Mouse (Mus musculus): ENCODE results near the gene Mkrn2.
A peak's percentile ranks its signal among the peaks of the same experiment; 100 is the strongest.

The Mkrn2 gene

DNA sequence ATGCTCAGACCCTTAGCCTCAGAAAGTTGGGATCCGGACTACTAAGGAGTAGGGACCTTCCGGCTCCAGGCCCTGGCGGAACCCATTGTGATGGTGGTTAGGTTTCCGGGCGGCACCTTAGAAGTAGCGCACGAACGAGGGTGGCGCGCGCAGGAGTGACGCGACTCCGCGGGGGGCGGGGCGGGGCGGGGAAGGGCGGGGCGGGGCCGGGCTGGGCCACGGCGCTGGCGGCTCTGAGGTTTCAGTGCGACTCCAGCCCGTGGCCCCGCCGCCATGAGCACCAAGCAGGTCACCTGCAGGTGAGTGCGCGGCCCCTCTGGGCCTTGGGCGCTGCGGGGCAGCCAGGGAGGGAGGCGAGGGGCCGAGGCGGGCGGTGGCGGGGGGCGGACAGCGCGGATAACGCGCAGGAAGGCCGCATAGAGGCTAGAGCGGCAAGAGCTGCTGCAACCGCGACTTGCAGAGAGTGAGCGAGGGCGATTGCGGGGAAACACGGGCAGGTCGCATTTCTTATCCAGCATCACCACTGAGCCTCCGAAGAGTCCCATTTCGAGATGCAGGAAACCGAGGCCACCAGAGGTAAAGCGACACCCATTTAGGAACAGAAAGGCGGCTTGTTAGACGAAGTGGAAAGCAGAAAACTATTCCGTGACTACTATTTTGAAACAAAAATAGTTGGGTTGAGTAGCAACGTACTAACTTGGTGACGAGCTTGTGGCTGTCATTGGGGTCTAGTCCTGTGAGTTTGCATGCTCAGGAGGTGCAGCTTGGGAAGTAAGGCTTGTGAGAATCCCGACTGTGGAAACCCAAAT, at the start of gene Mkrn2:
Mkrn2 (plus strand) TSS at position 188 of the 809 bp plus-strand sequence.
- peak; percentile 78 to 80 for DNase-seq

GRCm38 (mm10) chr6:115555485-115555884, 46.2 kb upstream of the Mkrn2 start:
- no peak for DNase-seq

DNA sequence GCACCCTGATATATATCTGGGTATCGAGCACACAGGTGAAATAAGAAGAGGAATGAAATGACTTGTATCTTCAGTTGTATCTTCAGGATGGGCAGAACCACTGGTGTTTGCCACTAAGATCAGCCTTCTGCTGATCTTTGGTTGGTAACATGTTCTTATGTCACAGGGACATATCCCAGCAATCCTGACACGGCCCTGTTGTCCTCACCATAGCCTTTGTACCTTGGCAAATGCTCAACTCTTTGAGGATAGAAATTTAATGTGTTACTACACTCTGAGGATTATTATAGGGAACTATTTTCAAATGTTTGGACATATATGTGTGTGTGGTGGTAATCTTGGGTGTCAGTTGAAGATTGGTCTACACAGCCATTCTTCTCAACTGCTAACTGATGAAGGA, 43.5 kb upstream of the Mkrn2 start:
- DNase-seq = no peak

DNA sequence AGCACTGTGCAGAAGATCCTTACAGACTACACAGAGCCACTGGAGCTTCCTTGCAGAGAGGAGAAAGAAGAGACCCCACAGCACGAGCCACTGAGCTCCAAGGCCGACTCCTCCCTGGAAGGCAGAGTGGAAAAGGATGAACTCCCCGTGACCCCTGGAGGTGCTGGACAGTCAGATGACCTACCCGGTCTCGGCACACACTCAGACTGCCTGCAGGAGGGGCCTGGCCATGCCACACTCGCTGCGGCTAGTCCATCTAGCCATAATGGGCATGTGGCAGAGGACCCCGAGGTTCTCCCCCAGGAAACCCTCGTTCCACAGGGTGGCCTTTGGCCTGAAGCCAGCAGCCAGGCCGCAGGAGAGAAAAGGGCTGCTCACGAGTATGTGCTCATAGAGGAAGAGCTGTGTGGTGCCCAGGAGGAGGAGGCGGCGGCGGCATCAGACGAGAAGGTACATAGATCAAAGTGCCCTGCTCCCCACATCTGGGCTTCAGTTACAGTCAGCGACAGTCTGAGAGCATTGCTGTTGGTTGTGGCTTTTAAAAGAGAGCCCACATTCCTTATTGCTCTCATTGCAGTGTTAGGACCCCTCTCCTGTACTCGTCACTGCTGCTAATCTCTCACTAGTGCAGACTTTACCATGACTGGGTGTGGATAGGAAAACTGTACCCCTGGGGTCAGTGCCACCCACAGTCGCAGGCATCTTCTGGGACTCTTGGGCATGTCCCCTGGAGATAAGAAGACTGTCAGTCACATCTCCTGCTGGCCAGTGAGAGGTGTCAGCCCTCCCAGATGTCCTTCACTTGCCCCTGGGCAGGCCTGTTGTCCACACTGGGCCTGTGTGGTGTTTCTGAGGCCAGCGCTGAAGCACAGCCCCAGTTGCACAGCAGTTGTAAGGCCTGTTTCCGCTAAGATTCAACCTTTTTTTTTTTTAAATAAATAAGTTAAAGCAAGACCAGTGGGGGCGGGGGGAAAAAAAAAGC, 41.8 kb upstream of the Mkrn2 start:
- DNase-seq = no peak

- DNase-seq = no peak
These were observed 36.1 kb upstream of the Mkrn2 start for GRCm38 (mm10) chr6:115565479-115566045.

DNA sequence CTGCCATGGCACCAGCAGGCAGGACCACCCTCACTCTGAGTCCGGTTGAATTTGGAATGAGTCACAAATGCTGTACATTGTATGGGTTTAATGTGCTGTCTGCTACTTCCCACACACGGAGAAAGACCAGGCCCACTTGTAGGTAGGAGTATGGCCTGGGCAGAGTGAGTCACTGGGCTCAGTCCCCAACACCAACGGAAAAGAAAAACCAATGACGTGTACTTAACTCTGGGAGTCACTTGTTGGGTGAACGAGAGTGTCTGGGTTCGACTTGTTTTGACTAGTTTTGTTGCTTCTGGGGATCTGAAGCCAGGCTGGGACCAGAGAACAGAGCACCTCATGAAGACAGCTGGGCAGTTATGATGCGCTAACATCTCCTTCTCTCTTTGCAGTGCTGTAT, 27.5 kb upstream of the Mkrn2 start:
- DNase-seq = no peak

- no peak for DNase-seq
These were observed 24.3 kb upstream of the Mkrn2 start for GRCm38 (mm10) chr6:115577407-115577806.

DNA sequence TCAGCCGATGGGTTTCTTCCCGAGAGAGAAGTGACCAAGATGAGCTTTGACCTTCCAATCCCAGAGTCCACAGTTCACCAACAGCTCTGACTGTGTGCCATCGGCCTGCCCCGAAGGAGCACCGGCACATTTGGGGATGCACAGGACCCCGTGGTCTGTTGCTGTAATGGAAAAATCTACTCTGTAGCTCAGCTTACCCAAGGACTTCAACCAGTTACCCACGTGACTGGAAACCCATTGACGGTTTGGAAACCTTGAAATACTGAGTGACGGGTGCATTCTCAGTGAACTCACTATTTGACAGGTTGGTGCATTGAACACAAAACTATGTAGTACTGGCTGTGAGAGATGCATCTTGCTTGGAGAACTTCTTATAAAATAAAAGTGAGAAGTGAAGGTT, 23.8 kb upstream of the Mkrn2 start:
- DNase-seq = no peak

GRCm38 (mm10) chr6:115580810-115581209, 20.9 kb upstream of the Mkrn2 start:
- no peak for DNase-seq

GRCm38 (mm10) chr6:115582328-115583115, 19.2 kb upstream of the Mkrn2 start:
- no peak for DNase-seq

- no peak for DNase-seq
These were observed 18.1 kb upstream of the Mkrn2 start for GRCm38 (mm10) chr6:115583430-115584125.

- DNase-seq = no peak
These were observed 17.5 kb upstream of the Mkrn2 start for GRCm38 (mm10) chr6:115584176-115584575.

DNA sequence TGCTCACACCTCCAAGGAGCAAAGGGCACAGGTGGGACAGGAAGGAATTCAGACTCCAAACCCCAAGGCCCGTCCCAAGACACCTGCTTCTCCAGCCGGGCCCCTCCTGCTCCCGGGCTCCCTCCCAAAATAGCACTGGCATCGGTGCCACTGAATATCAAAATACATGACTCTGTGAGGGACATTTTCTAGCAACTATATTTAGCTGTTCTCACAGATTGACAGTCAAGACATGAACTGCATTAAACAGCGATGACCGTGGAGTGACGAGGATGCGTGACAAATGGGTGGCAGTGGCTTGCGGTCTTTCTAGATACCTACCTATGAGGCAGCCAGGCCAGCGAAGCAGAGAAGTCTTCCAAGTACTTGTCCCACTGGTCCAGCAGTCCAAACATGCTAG, 15.4 kb upstream of the Mkrn2 start:
- no peak for DNase-seq

- no peak for DNase-seq
These were observed 9.9 kb upstream of the Mkrn2 start for GRCm38 (mm10) chr6:115591692-115592359.

- no peak for DNase-seq
These were observed 9.2 kb upstream of the Mkrn2 start, which contains the start of gene Mkrn2os for GRCm38 (mm10) chr6:115592458-115592857. TSS of gene Mkrn2os (minus strand) at chr6:115592576.

- DNase-seq = no peak
These were observed 8.4 kb upstream of the Mkrn2 start for GRCm38 (mm10) chr6:115593252-115593651.

- DNase-seq = no peak
These were observed 7.2 kb upstream of the Mkrn2 start for GRCm38 (mm10) chr6:115594463-115594862.

- no peak for DNase-seq
These were observed 6.0 kb upstream of the Mkrn2 start for GRCm38 (mm10) chr6:115595667-115596066.

- DNase-seq = peak in 1 of 2 experiments; percentile 17
These were observed 384 bp upstream of the Mkrn2 start for GRCm38 (mm10) chr6:115601322-115601714.

DNA sequence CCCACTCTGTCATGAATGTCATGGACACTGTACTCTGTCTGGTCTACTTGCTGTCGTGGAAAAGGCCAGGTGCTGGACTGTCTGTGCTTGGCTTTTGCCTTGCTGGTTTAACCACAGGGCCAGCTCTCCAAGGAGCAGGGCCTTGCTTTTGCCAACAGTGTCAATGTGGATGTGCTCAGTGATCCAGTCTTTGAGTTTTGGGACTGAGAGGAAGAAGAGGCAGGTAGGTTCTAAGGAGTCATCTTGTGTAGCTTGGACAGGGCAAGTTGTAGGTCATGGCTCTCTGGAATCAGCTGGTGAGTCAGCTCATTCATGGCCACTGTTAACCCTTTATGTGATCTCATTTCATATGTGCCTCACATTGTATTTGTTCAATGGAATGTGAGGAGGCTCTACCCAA, 4.8 kb downstream of the Mkrn2 start:
- DNase-seq = no peak

GRCm38 (mm10) chr6:115607429-115607828, 5.7 kb downstream of the Mkrn2 start:
- peak in 1 of 2 experiments; percentile 36 for DNase-seq

Data from lung, adult 18-20 months (tissue).